Mouse (Mus musculus): Measurements from ENCODE around the gene P3h1. TPM values are rescaled to one million over a fixed set of nuclear protein-coding genes. Genes with fewer than 3 reads are reported as not detected.
A peak's percentile ranks its signal among the peaks of the same experiment; 100 is the strongest.

P3h1 gene
- polyA plus RNA-seq, 1 experiment from 2014 or later: 58.0 TPM

DNA sequence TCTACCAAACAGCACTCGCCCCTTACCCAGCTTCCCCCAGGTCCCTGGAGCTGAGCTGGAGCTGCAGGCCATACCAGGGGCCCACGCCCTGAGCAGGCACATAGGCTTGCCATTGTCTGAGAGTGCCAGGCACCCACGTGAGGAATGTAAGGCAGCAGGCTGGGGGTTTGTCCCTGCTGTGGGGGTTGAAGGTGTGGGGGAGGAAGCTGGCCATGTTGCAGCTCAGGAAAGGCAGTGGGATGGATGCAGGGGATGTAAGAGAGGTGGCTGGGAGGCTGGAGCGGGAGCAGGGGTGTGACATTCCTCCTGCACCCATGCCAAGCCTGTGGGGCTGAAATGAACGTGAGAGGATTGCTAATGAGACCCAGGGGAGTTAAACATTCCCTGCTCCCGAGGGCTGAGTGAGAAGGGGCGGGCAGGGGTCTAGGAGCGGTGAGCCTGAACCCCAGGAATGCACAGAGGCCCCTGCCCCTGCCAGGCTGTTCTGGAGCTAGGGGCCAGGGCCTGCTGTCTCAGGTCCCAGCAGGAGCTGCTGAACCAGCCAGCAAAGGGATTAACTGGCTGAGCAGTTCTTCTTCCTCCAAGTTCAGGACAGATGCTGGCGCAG, 21.4 kb downstream of the P3h1 start:
- 0 out of 2 replicates have a peak, but pooled peaks have one; percentile 35 for ATAC-seq (ENCODE audit: insufficient number of reproducible peaks, insufficient read depth, low FRiP score, low TSS enrichment, low read depth)
- Histone ChIP-seq H3K9me3 (no peaks in the 10 kb centered on the region), H3K9ac (0 out of 2 replicates have a peak overlapping the region, but pooled peaks have one; percentile 40), H3K36me3 (no peaks in the 10 kb centered on the region), H3K4me3 (no peak overlapping the region), H3K27me3 (no peaks in the 10 kb centered on the region), H3K4me1 (peaks cover 21% of the 10 kb centered on the region), H3K4me2 (no peak overlapping the region; the same call in 1 of the 2 replicates), H3K27ac (peak overlapping the region; percentile 80)
- 32% methylated on average over 9 of the region's 9 CpGs for WGBS

DNA sequence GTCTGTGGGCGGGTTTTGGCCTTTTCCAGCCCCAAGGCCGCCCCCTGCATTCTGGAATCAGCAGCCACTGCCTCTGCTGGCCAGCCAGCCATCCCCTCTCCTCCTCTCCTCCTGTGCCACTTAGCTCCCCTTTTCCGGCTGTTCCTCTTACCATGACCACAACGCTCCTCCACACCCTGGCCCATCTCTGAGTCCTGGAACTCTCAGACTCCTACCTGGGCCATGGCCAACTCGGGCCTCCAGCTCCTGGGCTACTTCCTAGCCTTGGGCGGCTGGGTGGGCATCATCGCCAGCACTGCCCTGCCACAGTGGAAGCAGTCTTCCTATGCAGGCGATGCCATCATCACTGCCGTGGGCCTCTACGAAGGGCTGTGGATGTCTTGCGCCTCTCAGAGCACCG, 22.6 kb downstream of the P3h1 start, which contains the start of gene Cldn19:
Cldn19 (plus strand) TSS at position 64 of the 400 bp plus-strand sequence.
- no peak within 1 kb of the TSS; the same call in 1 of the 2 replicates for H3K4me2 ChIP-seq

DNA sequence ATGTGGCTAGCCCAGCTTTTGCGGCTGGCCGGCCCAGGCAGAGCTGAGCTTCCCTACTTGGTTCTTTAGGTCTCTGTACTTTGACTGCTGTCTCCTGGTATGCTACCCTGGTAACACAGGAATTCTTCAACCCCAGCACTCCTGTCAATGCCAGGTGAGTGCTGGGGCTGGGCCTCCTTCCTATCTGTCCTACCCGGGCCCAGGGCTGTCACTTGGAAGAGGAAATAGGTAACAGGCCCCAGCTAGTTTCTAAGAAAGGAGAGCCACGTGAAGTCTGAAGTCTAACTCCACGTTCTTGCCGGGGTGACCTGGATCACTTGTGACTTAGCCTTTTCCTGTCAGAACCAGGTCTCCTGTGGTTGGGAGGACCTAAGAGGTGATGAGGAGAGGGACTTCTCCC, 24.4 kb downstream of the P3h1 start:
- Histone ChIP-seq H3K4me2 (no peak overlapping the region), H3K4me3 (no peak overlapping the region), H3K9ac (no peak overlapping the region), H3K9me3 (no peaks in the 10 kb centered on the region), H3K4me1 (peaks cover 21% of the 10 kb centered on the region), H3K27ac (no peak overlapping the region), H3K36me3 (no peaks in the 10 kb centered on the region), H3K27me3 (no peaks in the 10 kb centered on the region)
- ATAC-seq (ENCODE audit: insufficient number of reproducible peaks, insufficient read depth, low FRiP score, low TSS enrichment, low read depth): no peak
- WGBS: 74% methylated on average over 6 of the region's 6 CpGs

More for the DNA sequence above, 22.6 kb downstream of the P3h1 start, which contains the start of gene Cldn19:
- H3K9ac ChIP-seq: 0 out of 2 replicates have a peak within 1 kb of the TSS, but pooled peaks have one; percentile 40
- H3K4me1 ChIP-seq: peaks cover 21% of the 10 kb centered on the region
- 81% methylated on average over 12 of the region's 12 CpGs for WGBS
- H3K4me3 ChIP-seq: no peak within 1 kb of the TSS
- H3K36me3 ChIP-seq: no peaks in the 10 kb centered on the region
- ATAC-seq (ENCODE audit: insufficient number of reproducible peaks, insufficient read depth, low FRiP score, low TSS enrichment, low read depth): no peak
- H3K27me3 ChIP-seq: no peaks in the 10 kb centered on the region
- H3K27ac ChIP-seq: peak within 1 kb of the TSS; percentile 80
- H3K9me3 ChIP-seq: no peaks in the 10 kb centered on the region

DNA sequence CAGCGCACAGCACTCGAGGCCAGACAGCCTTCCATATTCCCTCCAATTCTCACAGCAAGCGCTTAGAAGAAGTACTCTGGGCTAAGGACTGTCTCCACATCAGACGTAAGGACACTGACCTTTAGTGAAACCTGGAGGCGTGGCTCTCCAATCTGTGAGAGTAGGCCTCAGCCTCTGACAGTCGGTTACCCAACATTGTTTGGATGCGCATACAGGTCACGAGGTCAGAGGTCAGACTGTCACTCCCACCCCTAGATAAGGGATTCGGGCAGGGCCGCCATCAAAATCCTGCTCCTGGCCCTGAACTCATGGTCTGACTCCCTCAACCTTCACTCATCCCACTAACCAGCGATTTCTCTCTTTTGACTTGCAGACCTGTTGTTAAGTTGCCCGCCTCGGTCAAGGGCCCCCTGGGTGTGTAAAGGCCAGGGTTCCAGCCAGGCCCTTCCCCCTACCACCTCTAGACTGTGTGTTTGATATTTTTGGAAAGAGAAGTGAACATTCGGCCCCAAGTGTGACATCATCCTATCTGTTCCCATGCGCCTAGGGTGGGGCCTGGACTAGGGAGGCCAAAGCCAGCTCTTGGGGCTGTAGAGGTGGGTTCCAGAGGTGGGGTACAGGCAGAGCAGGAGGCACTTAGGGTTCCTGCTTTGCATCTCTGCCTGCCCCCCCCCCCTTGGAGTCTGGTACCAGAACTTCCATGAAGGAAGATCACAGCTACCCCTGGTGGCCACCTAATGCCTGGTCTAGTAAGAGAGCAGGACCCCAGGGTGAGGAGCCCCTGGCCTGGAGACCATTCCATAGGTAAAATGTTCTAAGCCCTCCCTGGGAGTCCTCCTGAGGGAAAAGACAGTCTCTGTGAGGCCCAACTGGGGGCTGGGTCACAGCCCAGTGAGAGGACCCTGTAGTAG, 26.9 kb downstream of the P3h1 start:
- Histone ChIP-seq H3K4me3 (no peak overlapping the region), H3K4me1 (peaks cover 9% of the 10 kb centered on the region), H3K4me2 (no peak overlapping the region), H3K27me3 (no peaks in the 10 kb centered on the region), H3K27ac (no peak overlapping the region), H3K36me3 (no peaks in the 10 kb centered on the region), H3K9ac (no peak overlapping the region), H3K9me3 (no peaks in the 10 kb centered on the region)
- no peak for ATAC-seq (ENCODE audit: insufficient number of reproducible peaks, insufficient read depth, low FRiP score, low TSS enrichment, low read depth)
- 82% methylated on average over 15 of the region's 15 CpGs for WGBS

DNA sequence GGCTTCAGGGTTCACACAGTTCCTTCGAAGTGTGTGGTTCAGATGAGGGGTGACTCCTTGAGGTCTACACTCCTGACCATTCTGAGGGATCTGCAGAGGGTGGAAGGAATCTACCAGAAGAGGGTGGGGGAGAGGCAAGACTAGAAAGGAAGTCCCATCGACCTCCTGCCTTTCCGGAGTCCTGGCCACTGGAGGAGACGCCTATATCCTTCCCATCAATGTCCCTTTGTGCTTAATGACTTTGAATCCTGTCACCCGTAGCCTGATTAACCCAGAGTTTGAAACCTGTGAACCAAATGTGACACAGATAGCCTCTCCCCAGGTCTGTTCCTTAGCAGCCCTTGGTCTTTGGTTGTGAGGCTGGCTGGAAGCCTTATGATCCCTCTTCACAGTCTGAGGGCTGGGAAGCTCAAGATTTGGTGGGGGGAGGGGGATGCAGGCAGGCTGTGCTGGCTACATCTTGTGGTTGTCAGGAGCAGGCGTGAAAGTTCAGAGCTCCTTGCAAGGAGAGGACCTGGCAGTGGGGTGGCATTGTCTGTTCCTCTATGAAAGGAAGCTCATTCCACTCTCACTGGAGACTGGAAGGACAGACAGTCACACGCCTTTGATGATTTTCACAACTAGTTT, 28.5 kb downstream of the P3h1 start:
- 59% methylated on average over 7 of the region's 7 CpGs for WGBS
- H3K4me1 ChIP-seq: no peaks in the 10 kb centered on the region
- no peaks in the 10 kb centered on the region for H3K36me3 ChIP-seq
- H3K9ac ChIP-seq: no peak overlapping the region
- H3K27ac ChIP-seq: no peak overlapping the region
- H3K4me2 ChIP-seq: no peak overlapping the region
- ATAC-seq (ENCODE audit: insufficient number of reproducible peaks, insufficient read depth, low FRiP score, low TSS enrichment, low read depth): no peak
- no peaks in the 10 kb centered on the region for H3K9me3 ChIP-seq
- H3K4me3 ChIP-seq: no peak overlapping the region
- no peaks in the 10 kb centered on the region for H3K27me3 ChIP-seq

DNA sequence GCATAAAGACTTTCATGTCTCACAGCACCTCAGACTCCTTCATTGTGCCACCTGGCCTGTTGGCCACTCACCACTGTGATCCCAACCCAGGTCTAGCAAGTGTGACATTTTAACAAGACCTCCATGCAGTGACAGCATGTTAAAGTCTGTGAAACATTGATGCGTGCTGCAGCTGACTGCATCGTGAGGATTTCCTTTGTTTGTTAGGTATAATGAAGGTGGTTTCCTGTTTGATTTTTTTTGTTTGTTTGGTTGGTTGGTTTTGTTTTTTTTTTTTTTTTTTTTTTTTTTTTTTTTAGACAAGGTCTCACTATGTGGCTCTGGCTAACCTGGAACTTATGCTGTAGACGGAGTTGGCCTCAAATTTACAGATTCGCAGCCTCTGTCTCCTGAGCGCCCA, 29.8 kb downstream of the P3h1 start:
- 90% methylated on average over 5 of the region's 5 CpGs for WGBS
- Histone ChIP-seq H3K27ac (no peak overlapping the region), H3K27me3 (no peaks in the 10 kb centered on the region), H3K4me3 (no peak overlapping the region), H3K9ac (no peak overlapping the region), H3K9me3 (no peaks in the 10 kb centered on the region), H3K4me2 (no peak overlapping the region), H3K36me3 (no peaks in the 10 kb centered on the region), H3K4me1 (no peaks in the 10 kb centered on the region)
- no peak for ATAC-seq (ENCODE audit: insufficient number of reproducible peaks, insufficient read depth, low FRiP score, low TSS enrichment, low read depth)

DNA sequence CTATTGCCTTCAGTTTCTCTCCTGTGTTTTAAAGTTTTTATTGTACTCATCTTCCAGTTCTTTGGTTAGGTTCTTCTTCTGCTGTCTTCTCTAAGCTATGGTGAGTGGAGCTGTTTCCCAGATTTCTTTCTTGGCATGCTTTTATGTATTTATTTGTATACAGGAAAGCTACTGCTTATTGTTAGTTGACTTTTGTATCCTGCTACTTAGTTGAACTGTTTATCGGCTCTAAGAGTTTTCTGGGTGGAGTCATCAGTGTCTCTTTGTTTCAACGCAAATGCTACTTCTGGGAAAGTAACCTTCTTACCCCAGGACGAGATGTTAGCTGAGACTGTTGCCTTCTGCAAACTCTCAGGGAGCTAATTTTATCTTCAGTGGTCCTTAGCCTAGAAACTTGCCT, 30.7 kb downstream of the P3h1 start:
- Histone ChIP-seq H3K27ac (no peak overlapping the region), H3K4me2 (no peak overlapping the region), H3K36me3 (peaks cover 4% of the 10 kb centered on the region; the same call in 1 of the 2 replicates), H3K27me3 (no peaks in the 10 kb centered on the region), H3K4me3 (no peak overlapping the region), H3K4me1 (no peaks in the 10 kb centered on the region), H3K9ac (no peak overlapping the region), H3K9me3 (no peaks in the 10 kb centered on the region)
- ATAC-seq (ENCODE audit: insufficient number of reproducible peaks, insufficient read depth, low FRiP score, low TSS enrichment, low read depth): no peak
- 82% methylated on average over 3 of the region's 3 CpGs for WGBS

DNA sequence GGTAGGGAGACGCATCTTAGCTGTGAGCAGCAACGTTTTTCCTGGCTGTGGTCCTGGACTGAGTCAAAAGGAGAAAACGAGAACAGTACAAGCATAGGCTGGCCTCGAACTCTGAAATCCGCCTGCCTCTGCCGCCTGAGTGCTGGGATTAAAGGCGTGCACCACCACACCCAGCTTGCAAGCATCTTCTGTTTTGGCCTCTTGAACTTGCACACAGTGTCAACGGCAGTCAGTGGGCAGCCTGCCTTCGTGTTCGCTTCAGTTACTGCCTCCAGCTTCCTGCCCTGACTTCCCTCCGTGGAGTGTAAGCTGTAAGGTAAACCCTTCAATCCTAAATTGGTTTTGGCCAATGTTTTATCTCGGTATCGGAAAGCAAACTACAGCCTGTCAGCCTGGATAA, 33.9 kb downstream of the P3h1 start:
- Histone ChIP-seq H3K4me2 (no peak overlapping the region), H3K27me3 (no peaks in the 10 kb centered on the region), H3K36me3 (peaks cover 31% of the 10 kb centered on the region), H3K9ac (no peak overlapping the region), H3K4me3 (no peak overlapping the region), H3K27ac (no peak overlapping the region), H3K9me3 (no peaks in the 10 kb centered on the region), H3K4me1 (no peaks in the 10 kb centered on the region)
- ATAC-seq (ENCODE audit: insufficient number of reproducible peaks, insufficient read depth, low FRiP score, low TSS enrichment, low read depth): no peak
- WGBS: 78% methylated on average over 13 of the region's 13 CpGs

DNA sequence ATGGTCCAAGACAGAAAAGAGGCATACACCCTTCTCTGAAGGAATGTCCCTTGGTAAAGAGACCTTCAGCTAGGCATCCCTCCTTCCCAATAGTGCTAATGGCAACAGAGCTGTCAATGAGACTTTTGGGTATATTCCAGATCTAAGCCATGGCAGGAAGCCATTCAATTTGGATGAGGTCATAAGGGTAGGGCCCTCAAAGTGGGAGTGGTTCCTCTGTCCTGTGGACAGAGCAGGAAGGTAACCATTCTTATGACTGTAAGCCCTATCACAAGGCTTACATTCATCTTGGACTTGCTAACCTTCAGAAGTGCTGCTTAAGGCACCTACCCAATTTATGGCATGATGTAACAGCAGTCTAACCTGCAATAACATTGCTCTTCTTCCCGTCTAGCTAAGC, 41.9 kb downstream of the P3h1 start:
- WGBS: 88% methylated on average over 1 of the region's 1 CpGs
- H3K4me1 ChIP-seq: no peaks in the 10 kb centered on the region
- H3K27me3 ChIP-seq: no peaks in the 10 kb centered on the region
- no peak overlapping the region for H3K9ac ChIP-seq
- no peak overlapping the region for H3K4me2 ChIP-seq
- peaks cover 97% of the 10 kb centered on the region for H3K36me3 ChIP-seq
- H3K27ac ChIP-seq: no peak overlapping the region
- no peaks in the 10 kb centered on the region for H3K9me3 ChIP-seq
- ATAC-seq (ENCODE audit: insufficient number of reproducible peaks, insufficient read depth, low FRiP score, low TSS enrichment, low read depth): no peak
- H3K4me3 ChIP-seq: no peak overlapping the region

DNA sequence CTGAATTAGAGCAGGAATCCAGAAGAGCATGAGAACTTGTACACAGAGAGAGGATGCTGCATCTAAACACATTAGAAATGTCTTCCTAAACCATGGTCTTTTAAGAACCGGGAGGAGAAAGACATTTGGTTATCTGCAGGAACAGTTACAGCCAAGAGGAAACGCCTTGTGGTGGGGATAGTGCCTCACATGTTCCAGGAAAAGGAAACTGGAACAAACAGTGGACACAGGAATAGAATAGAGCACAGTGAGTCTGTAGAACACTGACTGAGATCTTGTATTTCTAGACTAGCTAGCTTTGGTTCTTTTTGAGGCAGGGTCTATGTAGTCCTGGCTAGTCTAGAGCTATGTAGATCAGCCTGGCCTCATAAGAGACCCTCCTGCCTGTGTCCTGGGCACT, 42.5 kb downstream of the P3h1 start:
- WGBS: 80% methylated on average over 2 of the region's 2 CpGs
- ATAC-seq (ENCODE audit: insufficient number of reproducible peaks, insufficient read depth, low FRiP score, low TSS enrichment, low read depth): no peak
- H3K9ac ChIP-seq: no peak overlapping the region
- peaks cover 97% of the 10 kb centered on the region for H3K36me3 ChIP-seq
- no peak overlapping the region for H3K27ac ChIP-seq
- H3K4me3 ChIP-seq: no peak overlapping the region
- H3K4me1 ChIP-seq: no peaks in the 10 kb centered on the region
- no peaks in the 10 kb centered on the region for H3K27me3 ChIP-seq
- no peaks in the 10 kb centered on the region for H3K9me3 ChIP-seq
- H3K4me2 ChIP-seq: no peak overlapping the region

DNA sequence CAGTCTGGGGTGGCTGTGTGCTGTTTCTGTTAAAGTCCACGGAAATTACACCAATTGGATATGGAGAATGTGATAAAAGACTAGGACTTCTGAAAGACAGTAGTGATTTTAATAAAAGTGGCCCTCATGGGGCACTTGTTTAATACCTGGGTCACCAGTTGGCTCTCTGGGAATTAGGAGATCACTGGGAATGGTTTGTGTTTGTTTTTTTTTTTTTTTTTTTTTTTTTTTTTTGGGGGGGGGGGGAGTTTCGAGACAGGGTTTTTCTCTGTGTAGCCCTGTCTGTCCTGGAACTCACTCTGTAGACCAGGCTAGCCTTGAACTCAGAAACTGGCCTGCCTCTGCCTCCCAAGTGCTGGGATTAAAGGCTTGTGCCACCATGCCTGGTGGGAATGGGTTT, 43.0 kb downstream of the P3h1 start:
- 77% methylated on average over 2 of the region's 2 CpGs for WGBS

More for the DNA sequence above, 43.0 kb downstream of the P3h1 start:
- Histone ChIP-seq H3K4me1 (no peaks in the 10 kb centered on the region), H3K36me3 (peaks cover 95% of the 10 kb centered on the region), H3K27me3 (no peaks in the 10 kb centered on the region), H3K4me2 (no peak overlapping the region), H3K9ac (no peak overlapping the region), H3K27ac (no peak overlapping the region), H3K4me3 (no peak overlapping the region), H3K9me3 (no peaks in the 10 kb centered on the region)
- no peak for ATAC-seq (ENCODE audit: insufficient number of reproducible peaks, insufficient read depth, low FRiP score, low TSS enrichment, low read depth)
